Mouse (Mus musculus) left cerebral cortex, adult 18-20 months (tissue): ENCODE measurements around the gene Cdc7. TPM values are rescaled to one million over a fixed set of nuclear protein-coding genes. Genes with fewer than 3 reads are reported as not detected.
"Not testable (repeated sequence)": the region's sequence is repeated elsewhere in the genome, so short reads cannot be mapped to it uniquely, and the experiment has no call there.

Experiments used
- DNase-seq, 2 experiments: peaks; one replicate each; pipeline ENCODE4 v3.0.0; 2021 to 2022; ENCODE audit warnings: low spot score in 2 of 2, mixed read lengths in 1 of 2
- long read RNA-seq, 2 experiments: library from polyadenylated mRNA; stranded (forward); transcript quantifications; one replicate each; pipeline ENCODE4 v2.0.0; 2021
- total RNA-seq, 2 experiments: library from RNA; stranded (reverse); gene quantifications; 2 replicates each; pipeline ENCODE4 v1.2.3; 2021

The Cdc7 gene
- 10 to 100 TPM; 12.4 to 15.4 TPM for total RNA-seq
- long read RNA-seq, experiment 1, transcript Cdc7-201 (12 exons, 2,961 nt): major isoform, 5 of 23 reads
- long read RNA-seq, experiment 1, partial matches to known transcripts: 6 of 23 reads
- long read RNA-seq, experiment 1, other reads (novel, unspliced or antisense): 8 of 23 reads
- long read RNA-seq, experiment 2, partial matches to known transcripts: 9 of 20 reads
- long read RNA-seq, experiment 2, other reads (novel, unspliced or antisense): 8 of 20 reads

DNA sequence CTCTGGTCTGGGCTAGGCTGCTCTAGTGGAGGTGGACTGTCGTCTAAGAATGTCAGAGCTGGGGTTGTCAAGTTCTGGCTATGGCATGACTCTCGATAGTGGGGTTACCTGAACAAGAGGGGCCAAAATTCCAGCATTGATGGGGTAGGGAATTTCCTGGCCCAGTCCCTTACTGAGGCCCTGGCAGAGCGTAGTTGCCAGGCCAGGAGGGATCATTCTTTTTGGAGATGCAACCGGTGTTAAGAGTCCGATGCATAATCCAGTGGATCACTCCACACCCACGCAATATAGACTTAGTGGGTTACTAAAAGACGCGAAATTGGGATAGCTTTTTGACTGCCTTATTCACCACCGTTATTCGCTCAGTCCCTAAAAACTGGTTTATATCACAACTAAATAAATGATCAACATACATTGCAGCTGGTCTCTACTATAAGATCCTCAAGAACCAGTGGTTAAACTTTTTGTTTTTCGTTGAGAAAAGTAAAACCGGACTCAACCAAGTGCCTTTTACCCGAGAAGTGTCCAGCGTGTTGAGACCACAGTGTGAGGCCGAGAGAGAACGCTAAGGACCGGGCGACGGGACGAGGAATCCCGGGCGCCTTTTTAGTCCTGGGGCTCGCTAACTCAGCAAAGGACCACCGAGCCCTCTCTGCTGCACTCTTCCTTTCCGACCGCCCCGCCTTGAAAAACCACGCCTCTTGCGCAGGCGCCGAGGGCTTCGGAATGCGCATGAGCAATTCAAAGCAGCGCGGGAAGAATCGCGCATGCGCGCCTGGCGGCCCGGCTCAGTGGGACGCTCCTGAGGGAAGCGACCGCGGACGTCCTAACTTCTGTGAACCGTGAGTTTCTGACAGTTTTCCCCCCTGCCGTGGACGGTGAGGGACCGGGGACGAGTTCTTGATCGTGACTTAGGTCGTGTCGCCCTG is at the start of gene Cdc7:
TSS of gene Cdc7 (plus strand) at position 739 of the 929 bp plus-strand sequence.
- DNase-seq: peak; percentile 91 to 92

DNA sequence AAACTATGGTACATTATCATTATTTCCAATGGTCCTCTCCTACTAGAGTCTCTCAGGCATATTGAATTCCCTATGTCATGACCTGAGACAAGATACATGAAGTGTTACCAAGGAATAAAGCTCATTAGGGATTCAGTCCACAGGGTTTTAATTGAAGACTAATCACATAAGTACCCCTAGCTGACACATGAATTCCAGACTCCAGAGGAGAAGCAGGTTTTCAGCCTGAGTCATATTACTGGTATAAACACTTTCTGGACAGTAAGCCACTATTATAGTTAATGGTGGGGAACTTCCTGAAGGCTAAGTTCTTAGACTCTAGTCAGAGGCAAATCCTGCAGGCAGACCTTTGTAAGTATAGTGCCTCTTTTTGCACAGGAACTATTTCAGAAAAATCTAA is 44.8 kb upstream of the Cdc7 start:
- no peak for DNase-seq

DNA sequence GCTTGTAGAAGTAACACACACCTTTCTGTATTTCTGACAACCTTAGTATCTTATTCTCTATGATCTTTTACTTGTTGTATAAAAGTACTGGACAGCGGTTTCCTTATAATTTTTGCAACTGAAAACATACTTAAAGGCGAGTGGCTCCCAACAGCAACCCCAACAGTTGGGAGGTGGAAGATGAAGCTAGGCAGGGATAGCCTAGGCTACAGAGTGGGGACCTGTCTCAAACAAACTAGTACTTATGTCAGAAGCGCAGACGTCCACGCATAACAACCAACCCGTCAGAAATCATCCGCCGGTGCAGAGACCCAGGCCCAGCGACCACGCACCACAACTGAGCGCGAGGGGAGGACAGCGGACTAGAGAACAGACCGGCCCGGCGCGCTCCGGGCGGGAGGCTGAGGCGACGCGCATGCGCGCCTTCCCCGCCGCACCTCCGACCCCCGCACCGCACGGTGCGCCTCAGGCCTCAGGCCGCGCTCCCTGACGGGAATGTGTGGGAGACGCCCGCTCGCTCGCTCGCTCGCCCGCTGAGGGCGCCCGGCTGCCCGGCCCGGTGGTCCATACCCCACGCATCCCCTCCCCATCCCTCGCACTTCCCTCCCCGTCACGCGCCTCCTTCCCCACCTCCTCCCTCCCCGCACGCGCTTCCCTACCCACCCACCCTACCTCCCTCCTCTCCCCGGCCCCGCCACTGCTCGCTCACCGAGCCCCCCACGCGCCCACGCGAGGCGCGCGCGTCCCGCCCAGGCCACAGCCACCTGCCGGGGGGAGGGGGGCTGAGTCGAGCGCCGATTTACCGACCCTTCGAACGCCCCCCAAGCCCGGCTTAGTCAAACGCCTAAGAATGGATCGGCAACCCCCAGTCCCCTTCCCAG is 38.4 kb upstream of the Cdc7 start, which contains the start of gene Hfm1:
TSS of gene Hfm1 (minus strand) at position 834 of the 881 bp plus-strand sequence.
- peak; percentile 61 to 76 for DNase-seq

DNA sequence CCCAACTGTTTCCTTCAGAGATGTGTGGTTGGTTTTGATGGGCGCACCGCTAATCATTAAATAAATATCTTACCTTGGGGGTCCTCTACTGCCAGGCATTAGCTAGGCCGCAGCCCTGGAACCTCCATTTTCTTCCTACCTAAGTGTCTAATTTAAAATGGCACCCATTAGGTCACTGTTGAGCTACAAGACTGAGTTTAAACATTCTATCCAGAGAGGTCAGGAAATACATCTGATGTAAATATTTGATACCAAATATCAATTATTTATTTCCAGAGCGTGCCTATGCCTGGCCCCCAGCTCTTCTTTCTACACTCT is 37.8 kb upstream of the Cdc7 start:
- no peak for DNase-seq

DNA sequence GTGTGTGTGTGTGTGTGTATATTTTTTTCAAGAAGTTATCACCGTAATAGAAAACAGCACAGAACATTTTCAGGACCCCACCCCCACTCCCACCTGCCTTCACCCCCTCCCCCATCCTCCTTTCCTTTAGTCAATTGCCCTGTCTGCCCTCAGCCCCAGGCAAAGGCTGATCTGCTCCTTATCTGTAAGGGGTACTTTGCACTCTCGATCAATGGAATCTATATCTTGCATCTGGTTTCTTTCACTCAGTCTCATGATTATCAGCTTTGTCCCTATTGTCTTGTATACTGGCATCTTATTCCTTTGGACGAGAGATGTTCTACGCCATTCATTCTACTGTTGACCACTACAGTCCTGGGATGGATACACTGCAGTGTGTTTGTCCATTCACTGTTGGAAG is 36.1 kb upstream of the Cdc7 start:
- DNase-seq: no peak

DNA sequence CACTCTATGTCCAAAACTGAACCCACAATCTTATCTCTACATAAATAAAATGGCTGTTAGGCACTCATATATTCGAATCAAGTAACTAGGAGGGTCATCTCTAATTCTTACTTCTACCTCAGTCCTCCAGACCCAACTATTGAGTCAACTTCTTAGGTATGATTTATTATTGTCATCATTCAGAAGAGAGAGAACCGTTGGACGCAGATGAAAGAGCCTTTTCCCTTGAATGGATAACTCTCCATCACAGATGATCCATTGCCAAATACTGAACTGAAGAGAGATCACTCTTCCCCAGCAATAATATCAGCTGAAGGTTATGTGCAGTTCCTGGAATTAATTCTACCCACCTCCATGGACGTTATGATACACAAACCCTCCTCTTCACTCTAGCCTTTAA is 17.8 kb upstream of the Cdc7 start:
- DNase-seq: no peak

DNA sequence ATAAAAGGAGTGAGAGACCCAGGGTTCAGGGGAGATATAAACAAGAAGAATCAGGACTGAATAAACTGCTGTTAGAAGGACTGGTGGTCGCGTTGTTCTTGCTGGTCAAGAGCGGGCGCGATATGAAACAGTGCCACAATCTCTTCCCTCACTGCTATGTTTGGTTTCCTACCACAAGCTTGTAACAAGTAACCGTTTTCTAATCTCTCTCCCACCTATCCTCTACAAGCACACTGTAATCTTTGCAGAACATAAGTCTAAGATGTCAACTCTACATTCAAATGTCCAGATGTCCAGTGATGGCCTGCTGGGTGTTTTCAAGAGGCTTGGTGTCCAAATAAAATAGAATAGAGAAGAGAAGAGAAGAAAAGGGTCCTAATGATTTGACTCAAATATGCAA is 15.4 kb upstream of the Cdc7 start:
- DNase-seq: no peak

DNA sequence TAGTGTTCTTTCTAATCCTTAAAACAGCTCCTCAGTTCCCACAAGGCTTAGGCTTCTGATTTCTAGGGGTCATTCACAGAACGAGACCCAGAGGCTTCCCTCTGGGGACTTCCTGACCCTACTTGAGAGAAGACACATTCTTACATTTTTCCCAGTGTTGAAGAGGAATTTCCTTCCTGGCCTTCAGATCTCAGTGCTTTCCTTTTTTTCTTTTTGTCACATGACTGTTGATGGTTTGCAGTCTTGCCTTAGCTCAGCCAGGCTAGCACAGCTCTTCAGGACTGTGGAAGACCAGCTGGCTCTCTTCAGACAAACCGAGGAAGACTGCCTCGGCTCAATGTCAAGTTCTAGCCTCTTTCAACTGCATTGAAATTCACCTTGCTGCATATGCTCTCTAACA is 7.7 kb upstream of the Cdc7 start:
- DNase-seq: no peak

DNA sequence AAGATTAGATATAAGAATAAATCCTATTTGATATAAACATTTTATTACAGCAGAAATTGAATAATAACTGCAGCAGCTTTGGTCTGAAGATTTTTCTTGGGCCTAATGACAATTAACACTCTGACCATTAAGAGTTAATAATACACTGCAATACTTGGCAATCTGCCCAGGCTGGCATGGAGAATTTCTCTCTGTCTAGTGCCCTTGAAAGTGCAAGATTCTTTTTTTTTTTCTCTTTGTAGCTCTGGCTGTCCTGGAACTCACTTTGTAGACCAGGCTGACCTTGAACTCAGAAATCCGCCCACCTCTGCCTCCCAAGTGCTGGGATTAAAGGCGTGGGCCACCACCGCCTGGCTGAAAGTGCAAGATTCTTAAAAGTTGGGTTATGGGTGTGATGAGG is 5.1 kb upstream of the Cdc7 start:
- DNase-seq: no peak

DNA sequence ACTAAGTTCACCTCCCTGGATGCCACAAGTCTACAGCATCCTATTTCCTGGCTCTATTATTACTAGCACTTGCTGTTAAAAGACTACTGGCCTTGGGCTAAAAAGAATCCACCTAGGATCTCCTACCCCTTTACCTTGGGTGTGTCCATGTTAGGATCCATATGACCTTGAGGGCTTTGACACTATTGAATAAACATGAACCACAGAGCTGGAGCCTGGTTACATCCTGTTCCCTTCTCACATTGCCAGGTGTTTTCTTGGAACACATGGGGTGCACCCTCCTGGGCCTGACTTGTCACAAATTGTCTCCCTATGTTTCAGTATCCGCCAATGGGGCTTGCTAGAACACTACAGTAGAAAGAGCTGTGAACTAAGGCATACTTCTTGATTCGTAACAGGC is 3.7 kb upstream of the Cdc7 start:
- DNase-seq: no peak

DNA sequence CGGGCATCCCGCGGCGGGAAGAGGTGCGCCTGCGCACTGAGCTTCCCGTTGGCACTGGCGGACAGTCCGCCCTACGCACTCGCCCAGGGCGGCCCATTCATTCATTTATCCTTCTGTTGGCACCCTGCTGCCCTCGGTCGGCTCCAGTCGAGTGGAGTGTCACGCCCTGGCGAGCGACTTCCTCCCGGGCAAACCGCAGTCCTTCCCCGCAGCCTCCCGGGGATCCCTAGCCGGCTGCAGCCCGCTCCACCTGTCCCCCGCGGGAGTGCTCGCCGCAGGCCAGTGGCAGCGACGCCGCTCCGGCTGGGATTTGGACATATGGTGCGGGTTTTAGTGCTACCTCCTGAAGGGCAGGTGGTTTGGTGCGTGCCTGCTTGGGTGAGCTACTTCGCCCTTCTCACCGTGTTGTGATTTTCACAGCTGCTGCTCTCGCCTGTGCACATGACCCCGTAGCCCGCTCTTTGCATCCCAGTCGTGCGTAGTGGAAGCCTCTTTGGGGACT is 442 bp downstream of the Cdc7 start:
- DNase-seq: no peak

DNA sequence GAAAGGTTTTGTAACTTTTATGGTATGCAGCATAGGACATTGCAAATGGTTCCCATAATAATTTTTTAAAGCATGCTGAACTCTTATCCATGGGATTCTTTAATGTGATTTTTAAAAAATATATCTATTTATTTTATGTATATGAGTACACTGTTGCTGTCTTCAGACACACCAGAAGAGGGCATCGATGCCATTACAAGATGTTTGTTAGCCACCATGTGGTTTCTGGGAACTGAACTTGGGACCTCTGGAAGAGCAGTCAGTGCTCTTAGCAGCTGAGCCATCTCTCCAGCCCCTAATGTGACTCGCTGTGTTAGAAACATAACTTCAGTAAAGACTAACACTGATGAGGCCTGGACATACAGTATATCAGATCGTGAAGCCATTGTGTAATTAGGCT is 2.3 kb downstream of the Cdc7 start:
- DNase-seq: no peak

DNA sequence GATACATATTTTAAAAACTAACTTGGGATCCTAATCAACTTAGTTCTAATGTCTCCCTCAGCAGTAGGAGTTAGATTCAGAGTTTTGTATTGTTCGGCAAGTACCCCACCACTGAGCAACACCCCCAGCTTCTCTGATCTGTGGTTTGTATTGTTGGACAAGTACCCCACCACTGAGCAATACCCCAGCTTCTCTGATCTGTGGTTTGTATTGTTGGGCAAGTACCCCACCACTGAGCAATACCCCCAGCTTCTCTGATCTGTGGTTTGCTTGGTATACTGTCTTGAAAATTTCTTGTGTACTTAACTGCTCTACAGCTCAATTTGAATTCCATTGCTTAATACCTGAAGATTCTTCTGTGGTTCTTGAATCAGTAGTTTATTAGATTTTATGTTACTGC is 3.5 kb downstream of the Cdc7 start:
- no peak for DNase-seq

DNA sequence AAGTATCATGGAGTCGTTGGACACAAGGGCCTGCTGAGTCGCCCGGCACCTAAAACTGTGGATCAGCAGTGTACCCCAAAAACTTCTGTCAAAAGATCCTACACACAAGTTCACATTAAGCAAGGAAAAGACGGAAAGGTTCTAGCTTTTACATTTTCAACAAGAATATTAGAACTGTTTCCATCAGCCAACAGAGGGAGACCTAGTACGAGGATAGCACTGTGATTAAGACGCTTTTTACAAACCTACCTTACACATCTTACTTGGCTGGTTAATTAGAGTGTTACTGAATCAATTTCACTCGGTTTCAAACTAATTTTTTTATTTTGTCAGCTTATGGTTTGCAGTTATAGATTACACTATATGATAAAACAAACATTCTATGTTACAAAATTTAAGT is 9.8 kb downstream of the Cdc7 start:
- DNase-seq: no peak

DNA sequence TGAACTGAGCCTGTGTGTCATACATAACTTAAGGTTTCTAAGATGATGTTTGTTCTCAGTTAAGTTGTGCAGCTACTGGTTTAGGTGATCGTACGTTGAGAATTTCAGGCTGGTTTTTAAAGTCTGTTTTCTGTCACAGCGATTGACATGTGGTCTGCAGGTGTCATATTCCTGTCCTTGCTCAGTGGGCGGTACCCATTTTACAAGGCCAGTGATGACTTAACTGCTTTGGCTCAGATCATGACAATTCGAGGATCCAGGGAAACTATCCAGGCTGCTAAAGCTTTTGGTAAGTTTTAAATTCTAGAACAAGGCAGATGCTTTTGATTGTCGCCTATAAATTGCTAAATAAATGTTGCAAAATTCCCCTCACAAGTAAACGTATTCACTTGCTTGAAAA is 15.0 kb downstream of the Cdc7 start:
- DNase-seq: no peak

DNA sequence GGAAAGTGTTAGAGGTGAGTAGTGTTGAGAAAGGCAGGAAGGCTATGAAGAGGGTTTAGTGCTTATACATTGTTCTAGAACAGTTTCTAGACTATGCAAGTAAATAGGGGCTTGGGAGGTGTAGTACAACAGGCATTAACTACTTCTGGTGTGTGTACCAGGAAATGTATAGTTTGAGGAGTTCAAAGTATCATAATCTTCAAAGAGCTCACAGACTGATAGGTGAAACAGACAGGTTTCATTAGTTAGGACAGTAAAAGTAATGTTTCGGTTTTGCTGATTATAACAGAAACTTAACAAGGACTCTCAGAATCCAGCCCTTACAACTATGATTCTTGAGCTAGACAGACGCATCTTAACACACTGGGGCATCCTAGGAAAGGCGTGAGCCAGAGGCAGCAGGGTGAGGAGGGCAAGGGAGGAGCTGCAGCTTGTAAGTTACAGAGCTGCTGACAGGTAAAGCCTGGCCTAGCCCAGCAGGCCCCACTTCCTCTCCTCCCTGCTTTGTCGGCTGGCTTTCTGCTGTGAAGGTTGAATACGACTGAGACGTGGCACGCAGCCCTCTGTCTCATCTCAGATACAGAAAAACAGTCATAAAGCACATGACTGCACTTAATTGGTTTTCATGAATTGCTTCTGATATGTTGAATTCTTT is 18.3 kb downstream of the Cdc7 start:
- DNase-seq: no peak

DNA sequence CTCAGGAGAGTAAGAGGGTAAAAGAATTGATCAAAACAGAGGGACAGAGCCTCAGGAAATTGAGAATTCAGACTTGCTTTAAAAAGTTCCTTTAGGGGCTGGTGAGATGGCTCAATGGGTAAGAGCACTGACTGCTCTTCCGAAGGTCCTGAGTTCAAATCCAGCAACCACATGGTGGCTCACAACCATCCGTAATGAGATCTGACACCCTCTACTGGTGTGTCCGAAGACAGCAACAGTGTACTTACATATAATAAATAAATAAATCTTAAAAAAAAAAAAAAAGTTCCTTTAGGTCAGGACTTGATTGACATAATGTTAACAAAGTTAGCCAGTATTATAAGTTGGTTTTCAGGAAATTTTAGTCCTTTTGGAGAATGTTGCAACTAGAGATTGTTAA is 20.8 kb downstream of the Cdc7 start:
- not testable (repeated sequence) for DNase-seq

DNA sequence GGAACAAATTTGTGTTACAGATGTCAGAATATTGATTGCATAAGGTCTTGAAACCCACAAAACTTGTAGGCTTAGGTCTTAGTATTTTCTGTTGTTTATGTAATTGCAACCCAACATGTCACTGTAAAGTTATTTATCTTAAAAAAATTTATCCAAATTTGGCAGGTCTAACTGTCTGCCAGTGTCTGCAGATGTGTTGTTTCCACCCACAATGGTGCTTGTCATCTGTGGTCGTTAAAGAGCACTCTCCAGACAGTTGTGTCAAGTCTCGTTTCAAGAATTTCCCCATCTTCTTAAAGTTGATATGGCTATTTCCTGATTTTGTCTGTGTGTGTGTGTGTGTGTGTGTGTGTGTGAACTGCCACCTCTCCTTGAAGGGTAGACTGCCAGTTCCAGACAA is 21.5 kb downstream of the Cdc7 start:
- DNase-seq: no peak

DNA sequence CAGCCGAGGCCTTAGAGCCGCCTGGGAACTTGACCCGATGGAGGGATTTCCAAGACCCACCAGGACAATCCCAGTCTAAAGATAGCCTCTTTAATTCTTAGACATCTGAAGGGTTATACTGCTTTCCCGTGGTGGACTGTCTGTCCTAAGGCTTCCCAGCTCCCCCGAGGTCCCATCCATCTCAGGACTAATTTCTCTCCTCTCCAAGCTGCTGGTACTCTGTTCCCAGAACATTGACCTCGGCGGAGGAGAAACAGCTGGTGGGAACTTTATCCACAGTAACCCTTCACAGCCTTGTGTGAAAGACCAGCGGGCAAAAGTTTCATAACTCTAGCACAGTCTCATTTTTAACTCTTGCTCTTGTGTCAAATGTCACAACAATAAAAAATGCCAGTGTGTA is 25.1 kb downstream of the Cdc7 start:
- DNase-seq: no peak

DNA sequence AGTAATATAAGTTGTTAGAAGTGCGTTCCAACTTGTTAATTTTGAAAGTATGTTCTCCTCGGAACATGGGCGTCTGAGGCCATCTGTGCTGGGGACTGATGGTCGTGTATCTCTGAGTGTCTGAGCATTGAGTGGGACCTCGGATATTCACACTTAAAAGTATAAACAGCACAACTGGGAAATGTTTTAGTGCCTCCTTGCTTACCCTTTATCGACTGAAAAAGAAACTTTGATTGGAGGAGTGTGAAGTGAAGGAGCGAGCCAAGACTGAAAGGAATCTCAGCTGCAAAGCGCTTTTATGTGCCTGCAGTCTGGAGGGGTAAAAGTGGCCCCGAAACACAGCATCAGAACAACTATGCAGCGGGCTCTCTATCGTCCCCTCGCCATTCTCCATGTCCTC is 25.7 kb downstream of the Cdc7 start:
- no peak for DNase-seq
